Mouse (Mus musculus) testis, adult 2 months (tissue): ENCODE results near the gene Wdr37. TPM values are rescaled to one million over a fixed set of nuclear protein-coding genes. Genes with fewer than 3 reads are reported as not detected.

ENCODE experiments used
- H3K27ac ChIP-seq: fragments of 200-500 bp; 2 replicates; pipeline ENCODE4 v1.5.1; 2012; ENCODE audit warnings: low read depth, low read length; ENCODE audit not compliant: control insufficient read depth, insufficient read depth
- H3K27me3 ChIP-seq: fragments of 200-500 bp; 2 replicates; pipeline ENCODE4 v1.6.1; 2012; ENCODE audit warnings: mild to moderate bottlenecking, low read length, moderate library complexity; ENCODE audit not compliant: control insufficient read depth, insufficient read depth
- H3K36me3 ChIP-seq: fragments of 200-500 bp; 2 replicates; pipeline ENCODE4 v1.6.1; 2012; ENCODE audit warnings: mild to moderate bottlenecking, low read length; ENCODE audit not compliant: control insufficient read depth, insufficient read depth
- H3K4me1 ChIP-seq: fragments of 200-500 bp; 2 replicates; pipeline ENCODE4 v1.6.1; 2012; ENCODE audit warnings: low read length; ENCODE audit not compliant: control insufficient read depth, insufficient read depth
- H3K4me3 ChIP-seq: fragments of 200-500 bp; 2 replicates; pipeline ENCODE4 v1.5.1; 2012; ENCODE audit warnings: low read depth, mild to moderate bottlenecking, low read length, moderate library complexity, mixed read lengths; ENCODE audit not compliant: control insufficient read depth
- CTCF ChIP-seq: fragments of 200-500 bp; IDR thresholded peaks from 2 replicates; pipeline ENCODE4 v1.5.1; 2012; ENCODE audit warnings: low read depth, mild to moderate bottlenecking, inconsistent platforms, low read length, moderate library complexity; ENCODE audit not compliant: control insufficient read depth, insufficient read depth, insufficient replicate concordance
- POLR2A ChIP-seq: fragments of 200-500 bp; IDR thresholded peaks from 2 replicates; pipeline ENCODE4 v1.6.1; 2012; ENCODE audit warnings: low read depth, mild to moderate bottlenecking, inconsistent platforms, low read length, moderate library complexity; ENCODE audit not compliant: control insufficient read depth
- polyA plus RNA-seq: library from polyadenylated mRNA; depleted of rRNA; stranded (reverse); fragments of >200 nt; gene quantifications from 2 replicates; pipeline ENCODE4 v1.2.3, GENCODE M21; 2012

The Wdr37 gene
- polyA plus RNA-seq, 1 experiment, result 28.7 TPM

- no peak overlapping the region for H3K27ac ChIP-seq
Measured at GRCm38 (mm10) chr13:8839111-8839510, 32.6 kb downstream of the Wdr37 start.

DNA sequence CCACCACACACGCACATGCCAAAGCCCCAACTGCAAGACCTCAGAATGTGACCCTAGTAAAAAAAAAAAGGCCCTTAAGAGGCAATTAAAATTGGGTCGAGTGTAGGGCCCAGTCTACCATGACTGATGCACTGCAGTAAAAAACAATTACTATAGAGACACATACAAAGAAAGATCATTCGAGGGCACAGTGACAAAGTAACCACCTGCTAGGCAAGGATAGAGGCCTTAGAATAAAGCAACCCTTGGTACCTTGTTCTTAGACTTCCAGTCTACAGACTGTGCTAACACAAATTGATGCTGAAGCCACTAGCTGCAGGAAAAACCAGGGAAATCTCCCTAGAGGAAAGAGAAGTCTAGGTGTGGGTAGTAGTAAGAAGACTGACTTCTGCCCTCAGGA, 33.3 kb downstream of the Wdr37 start:
- peaks cover 1% of the 10 kb centered on the region for H3K36me3 ChIP-seq
- TF ChIP-seq POLR2A (no peak), CTCF (no peak)

More at GRCm38 (mm10) chr13:8839111-8839510, 32.6 kb downstream of the Wdr37 start:
- Histone ChIP-seq H3K36me3 (peaks cover 1% of the 10 kb centered on the region), H3K4me3 (no peak overlapping the region), H3K4me1 (no peaks in the 10 kb centered on the region), H3K27me3 (no peaks in the 10 kb centered on the region)
- TF ChIP-seq POLR2A, result no peak

DNA sequence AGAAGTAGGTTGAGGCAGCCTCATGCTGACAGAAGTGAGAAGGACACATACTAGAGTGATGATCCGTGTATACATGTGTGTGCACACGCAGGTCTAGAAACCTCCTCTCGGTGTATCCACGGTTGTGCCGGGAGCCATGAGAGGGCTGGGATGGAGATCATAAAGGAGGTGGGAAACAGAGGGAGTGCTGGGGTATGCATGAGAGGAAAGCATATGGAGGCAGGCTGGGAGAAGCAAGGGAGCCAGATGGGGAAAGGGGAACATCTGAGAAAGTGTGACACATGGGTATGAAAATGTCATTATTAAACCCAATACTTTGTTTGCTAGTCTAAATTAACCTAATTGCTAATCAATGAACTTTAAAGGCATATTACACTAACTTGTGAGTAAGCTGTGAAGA, 37.1 kb downstream of the Wdr37 start:
- Histone ChIP-seq H3K4me3 (no peak overlapping the region), H3K27me3 (no peaks in the 10 kb centered on the region), H3K36me3 (peaks cover 1% of the 10 kb centered on the region; the same call in 1 of the 2 replicates), H3K27ac (no peak overlapping the region), H3K4me1 (no peaks in the 10 kb centered on the region)
- TF ChIP-seq POLR2A, result no peak
- TF ChIP-seq CTCF, result no peak

More for the DNA sequence above, 33.3 kb downstream of the Wdr37 start:
- H3K27me3 ChIP-seq, result no peaks in the 10 kb centered on the region
- no peak overlapping the region for H3K27ac ChIP-seq
- no peak overlapping the region for H3K4me3 ChIP-seq
- H3K4me1 ChIP-seq, result no peaks in the 10 kb centered on the region

GRCm38 (mm10) chr13:8831546-8832251, 40.0 kb downstream of the Wdr37 start:
- peak overlapping the region; percentile 3 for H3K4me3 ChIP-seq
- no peak overlapping the region for H3K27ac ChIP-seq
- peaks cover 1% of the 10 kb centered on the region; the same call in 1 of the 2 replicates for H3K36me3 ChIP-seq
- TF ChIP-seq POLR2A, result no peak
- no peak for TF ChIP-seq CTCF
- no peaks in the 10 kb centered on the region for H3K27me3 ChIP-seq
- H3K4me1 ChIP-seq, result no peaks in the 10 kb centered on the region

DNA sequence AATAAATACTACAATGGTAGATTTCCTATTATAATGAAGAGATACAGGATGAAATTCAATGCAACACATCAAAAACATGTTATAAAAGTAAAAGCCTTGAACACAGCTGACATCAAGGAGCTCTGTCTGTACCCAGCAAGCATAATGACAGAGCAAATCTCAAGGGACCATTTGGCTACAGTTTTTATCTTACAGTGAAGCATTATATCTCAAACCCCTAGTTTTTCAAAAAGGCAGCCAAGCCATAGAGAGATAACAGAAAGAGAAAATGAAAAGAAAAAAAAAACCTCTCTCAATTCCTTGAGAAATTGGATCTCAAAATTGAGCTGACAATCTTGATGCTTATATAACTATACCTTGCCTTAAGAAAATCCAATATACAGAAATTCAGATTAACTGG, 41.0 kb downstream of the Wdr37 start:
- TF ChIP-seq CTCF (no peak), POLR2A (no peak)
- no peak overlapping the region for H3K4me3 ChIP-seq

DNA sequence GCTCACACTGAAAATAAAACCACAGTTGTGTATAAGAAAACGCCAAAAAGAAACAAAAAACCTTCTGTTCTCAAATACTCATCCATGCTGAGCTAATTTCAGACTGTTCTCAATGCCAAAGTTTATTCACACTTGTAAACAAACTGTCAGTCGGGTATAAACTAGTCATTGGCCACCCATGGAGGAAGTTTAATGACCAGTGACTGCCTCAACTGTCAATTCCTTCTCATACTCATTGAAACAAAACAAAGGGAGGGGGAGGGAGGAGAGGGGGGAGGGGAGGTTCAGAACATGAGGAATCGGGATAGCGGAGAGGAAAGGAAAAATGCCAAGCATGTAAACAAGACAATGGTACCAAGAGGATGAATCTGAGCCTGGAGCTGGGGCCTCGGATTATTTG, 41.9 kb downstream of the Wdr37 start:
- Histone ChIP-seq H3K27ac (no peak overlapping the region), H3K36me3 (peaks cover under 1% of the 10 kb centered on the region; the same call in 1 of the 2 replicates), H3K27me3 (no peaks in the 10 kb centered on the region), H3K4me1 (no peaks in the 10 kb centered on the region), H3K4me3 (no peak overlapping the region; the same call in 1 of the 2 replicates)
- TF ChIP-seq CTCF (no peak), POLR2A (no peak)

More for the DNA sequence above, 41.0 kb downstream of the Wdr37 start:
- no peaks in the 10 kb centered on the region for H3K4me1 ChIP-seq
- peaks cover 1% of the 10 kb centered on the region; the same call in 1 of the 2 replicates for H3K36me3 ChIP-seq
- H3K27me3 ChIP-seq, result no peaks in the 10 kb centered on the region
- no peak overlapping the region for H3K27ac ChIP-seq

DNA sequence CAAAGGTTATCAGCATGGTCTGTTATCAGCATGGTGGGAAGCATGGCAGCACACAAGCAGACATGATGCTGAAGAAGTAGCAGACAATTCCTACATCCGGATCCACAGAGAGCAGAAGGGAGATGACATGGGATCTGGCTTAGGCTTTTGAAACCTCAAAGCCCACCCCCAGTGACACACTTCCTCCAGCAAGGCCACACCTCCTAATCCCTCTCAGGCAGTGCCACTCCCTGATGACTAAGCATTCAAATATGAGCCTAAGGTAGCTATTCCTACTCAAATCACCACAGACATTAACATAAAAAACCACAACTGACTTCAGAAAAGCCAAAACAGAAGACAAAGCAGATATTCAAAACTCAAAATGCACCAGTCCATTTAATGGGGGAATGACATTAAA, 42.8 kb downstream of the Wdr37 start:
- TF ChIP-seq CTCF, result no peak
- TF ChIP-seq POLR2A, result no peak
- H3K4me3 ChIP-seq, result no peak overlapping the region
- H3K27ac ChIP-seq, result no peak overlapping the region
- no peaks in the 10 kb centered on the region for H3K4me1 ChIP-seq
- H3K27me3 ChIP-seq, result no peaks in the 10 kb centered on the region
- H3K36me3 ChIP-seq, result no peaks in the 10 kb centered on the region

DNA sequence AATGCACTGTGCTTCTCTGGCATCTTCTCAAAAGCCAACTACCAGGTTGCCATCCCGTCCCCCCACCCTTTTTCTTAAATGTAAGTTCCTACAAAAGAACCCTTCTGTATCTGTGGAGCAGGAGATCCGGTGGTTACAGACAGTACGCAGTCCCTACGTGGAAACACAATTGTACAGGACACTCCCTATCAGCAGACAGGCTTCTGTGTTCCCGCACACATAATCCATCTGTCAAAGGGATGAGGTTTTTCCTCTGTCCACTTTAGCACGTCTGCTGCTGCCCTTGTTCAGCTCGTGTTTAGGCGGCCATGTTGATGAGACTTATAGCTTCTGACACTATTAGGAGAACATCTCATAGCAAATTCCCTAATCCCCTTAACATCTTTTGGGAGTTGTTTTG, 48.2 kb downstream of the Wdr37 start:
- Histone ChIP-seq H3K27ac (no peak overlapping the region), H3K27me3 (no peaks in the 10 kb centered on the region), H3K36me3 (no peaks in the 10 kb centered on the region), H3K4me1 (no peaks in the 10 kb centered on the region), H3K4me3 (no peak overlapping the region)
- no peak for TF ChIP-seq POLR2A
- no peak for TF ChIP-seq CTCF
